Mouse (Mus musculus): ENCODE data around the gene Cldn20.

DNA sequence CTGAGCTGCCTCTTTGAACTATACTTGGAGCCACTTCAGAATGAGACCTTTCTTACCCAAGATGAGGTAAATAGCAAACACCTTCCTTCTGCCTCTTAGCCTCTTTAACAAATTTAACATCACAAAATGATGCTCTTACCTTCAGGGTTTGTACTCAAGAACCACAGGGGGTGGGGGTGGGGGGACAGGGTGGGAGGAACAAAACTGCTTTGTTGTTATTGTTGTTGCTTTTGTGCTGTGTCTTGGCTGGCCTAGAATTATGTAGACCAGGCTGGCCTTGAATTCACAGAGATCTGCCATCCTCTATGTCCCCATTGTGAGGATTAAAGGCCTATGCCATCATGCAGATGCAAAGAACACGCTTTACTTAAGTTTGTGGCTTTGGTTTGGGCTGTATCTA lies 26.6 kb upstream of the Cldn20 start:
- no peak for TF ChIP-seq CTCF (IDR thresholded peaks at IDR 0.05; ENCODE audit: low read depth, low read length)
- TF ChIP-seq GATA1 (IDR thresholded peaks at IDR 0.05; ENCODE audit: borderline replicate concordance, low read length), result no peak
- TF ChIP-seq GATA2 (IDR thresholded peaks at IDR 0.05; ENCODE audit: borderline replicate concordance, low read depth, low read length), result no peak

Measured in G1E (cell line).